Mouse (Mus musculus) frontal cortex, postnatal 25 days (tissue): ENCODE measurements around the gene Hnrnph1.
"Not testable (repeated sequence)": the region's sequence is repeated elsewhere in the genome, so short reads cannot be mapped to it uniquely, and the experiment has no call there.

Source experiments
- DNase-seq, 2 experiments: peaks; one replicate each; pipeline ENCODE4 v3.0.0; 2022; ENCODE audit warnings: low spot score in 2 of 2

Hnrnph1 gene

DNA sequence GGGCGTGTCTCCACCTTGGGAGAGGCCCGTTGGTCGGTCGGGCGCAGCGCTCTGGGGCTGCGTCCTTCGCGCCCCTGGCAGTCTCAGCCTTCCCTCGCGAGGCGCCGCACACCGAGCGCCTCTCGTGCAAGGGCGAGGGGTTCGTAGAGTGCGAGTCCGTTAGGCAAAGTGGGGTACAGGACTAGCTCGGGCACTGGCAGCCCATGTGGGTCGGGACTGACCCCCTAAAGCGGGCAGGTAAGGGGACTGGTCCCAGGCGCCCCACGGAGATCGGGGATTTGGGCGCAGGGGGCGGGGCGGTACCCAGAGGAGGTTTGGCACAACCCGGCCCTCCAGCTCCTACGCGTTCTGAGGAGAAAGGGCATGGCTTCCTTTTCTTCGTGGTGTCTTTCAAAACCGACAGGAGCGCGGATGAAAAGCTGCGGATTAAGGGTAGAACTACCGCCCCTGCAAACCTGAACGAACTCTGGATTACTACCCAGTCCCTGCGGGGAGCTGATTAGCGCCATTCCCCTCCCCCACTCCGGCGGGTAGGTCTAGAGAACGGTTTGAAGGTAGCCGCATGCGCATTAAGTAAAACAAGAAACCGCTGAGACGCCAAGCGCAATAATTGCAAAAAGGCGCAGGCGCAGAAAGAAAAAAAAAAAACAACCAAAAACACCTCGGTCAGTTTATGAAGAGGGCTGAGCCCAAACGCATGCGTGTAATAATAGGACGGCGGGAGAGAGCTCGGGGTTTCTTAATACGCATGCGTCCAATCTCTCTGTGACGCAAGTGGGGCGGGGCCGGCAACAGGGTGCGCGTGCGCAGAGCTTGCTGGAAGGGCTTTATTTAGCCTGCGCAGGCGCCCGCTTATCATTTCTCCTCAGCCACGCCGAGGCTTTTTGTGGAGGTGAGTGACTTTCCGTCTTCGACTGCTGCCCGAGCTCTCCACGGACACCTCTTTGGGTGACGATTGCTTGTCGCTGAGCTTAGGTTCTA lies at the start of gene Hnrnph1:
Gene Hnrnph1, plus strand, starts transcription at position 80 of the 981 bp plus-strand sequence.
- peak; percentile 99 for DNase-seq

DNA sequence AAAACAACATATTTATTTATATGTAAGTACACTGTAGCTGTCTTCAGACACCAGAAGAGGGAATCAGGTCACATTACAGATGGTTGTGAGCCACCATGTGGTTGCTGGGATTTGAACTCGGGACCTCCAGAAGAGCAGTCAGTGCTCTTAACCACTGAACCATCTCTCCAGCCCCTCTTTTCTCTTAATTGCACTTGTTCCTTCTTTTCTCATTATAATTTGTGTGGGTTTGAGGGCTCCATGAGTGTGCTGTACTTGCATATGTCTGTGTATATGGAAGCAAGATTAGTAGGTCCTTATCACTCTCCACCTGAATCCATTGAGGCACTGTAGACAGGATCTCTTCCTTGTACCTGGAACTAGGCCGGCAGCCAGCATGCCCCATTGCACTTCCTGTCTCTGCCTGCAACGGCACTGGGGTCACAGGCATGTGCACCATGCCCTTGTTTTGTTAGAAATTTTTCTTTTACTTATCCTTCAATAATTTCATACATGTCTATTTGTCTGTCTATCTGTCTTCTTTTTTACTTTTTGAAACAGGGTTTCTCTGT lies 48.6 kb upstream of the Hnrnph1 start:
- no peak for DNase-seq

DNA sequence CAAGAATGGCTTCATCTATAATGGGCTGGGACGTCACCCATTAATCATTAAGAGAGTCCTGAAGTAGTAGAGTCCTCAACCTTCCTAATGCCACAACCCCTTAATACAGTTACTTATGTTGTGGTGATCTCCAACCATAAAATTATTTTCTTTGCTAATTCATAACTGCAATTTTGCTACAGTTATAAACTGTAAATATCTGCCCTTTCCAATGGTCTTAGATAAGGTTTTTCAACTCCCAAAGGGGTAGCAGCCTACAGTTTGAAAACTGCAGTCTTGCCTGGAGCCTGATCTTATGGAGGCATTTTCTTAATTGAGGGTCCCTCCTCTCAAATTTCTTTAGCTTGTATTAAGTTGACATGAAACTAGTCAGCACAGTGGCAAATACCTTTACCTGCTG lies 47.4 kb upstream of the Hnrnph1 start:
- DNase-seq, result no peak

DNA sequence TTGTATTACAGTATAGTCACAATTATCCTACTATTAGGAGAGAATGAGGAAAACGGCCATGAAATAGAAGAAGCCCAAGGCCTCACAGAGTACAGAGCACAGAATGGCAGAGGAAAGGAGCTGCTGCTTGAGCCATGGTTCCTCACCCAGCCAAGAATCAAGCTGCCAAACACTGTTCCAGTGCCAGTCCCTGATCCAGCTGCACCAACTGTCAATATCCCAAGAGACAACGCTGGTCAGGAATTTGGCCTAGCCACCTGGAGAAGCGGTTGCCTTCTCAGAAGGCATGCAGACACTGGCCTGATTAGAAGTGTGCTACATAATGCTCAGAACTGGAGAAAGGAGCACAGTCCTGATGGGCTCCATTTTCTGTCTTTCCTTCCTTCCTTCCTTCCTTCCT lies 43.6 kb upstream of the Hnrnph1 start:
- no peak for DNase-seq

DNA sequence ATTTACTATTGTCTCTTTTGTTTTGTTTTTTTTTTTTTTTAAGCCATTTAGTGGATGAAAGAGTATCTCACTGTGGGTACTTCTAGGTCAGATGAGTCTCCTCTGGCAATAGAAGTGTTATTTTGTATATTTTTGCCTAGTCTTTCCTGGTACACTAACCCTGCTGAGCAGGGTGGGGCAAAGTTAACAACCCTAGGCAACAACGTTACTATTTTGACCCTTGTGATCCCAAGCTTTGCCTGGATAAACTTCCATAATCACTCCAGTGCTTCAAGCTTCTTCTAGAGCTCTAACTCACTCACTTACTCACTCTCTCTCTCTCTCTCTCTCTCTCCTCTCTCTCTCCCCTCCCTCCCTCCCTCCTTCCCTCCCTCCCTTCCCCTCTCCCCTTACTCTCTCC lies 40.7 kb upstream of the Hnrnph1 start:
- DNase-seq, result no peak

DNA sequence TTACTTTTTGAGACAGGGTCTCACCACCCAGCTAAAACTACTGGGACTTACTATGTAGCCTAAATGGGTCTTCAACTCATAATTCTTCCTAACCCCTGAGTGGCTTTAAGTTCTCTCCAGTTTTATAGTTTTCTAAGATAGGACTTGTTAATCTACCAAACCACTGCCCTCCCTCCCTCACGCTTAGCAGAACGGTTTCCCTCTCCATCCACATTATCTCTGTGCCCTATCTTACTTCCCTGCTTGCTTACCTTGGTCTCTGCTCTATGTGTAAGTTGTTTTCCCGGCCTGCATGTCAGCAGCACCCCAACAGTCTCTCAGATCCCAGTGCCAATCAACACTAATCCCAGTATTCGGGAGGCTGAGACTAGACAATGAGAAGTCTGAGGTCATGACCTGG lies 39.9 kb upstream of the Hnrnph1 start:
- DNase-seq, result no peak

DNA sequence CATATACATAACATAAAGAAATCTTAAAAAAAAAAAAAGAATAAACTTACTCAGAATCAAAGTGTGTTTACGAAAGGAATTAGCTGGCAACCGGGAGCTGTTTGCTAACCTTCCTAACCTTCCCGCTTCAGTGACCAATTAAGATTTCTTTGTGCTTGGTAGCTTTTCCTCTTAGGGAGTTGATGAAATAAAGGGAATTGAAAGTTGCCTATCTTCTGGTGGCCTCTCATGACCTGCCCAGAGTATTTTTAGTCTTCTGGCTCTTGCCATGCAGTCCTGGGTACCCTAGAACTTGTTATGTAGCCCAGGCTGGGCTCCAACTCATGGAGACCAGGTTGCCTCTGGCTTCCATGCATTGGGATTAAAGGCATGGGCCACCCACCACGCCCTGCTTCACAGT lies 31.3 kb upstream of the Hnrnph1 start:
- DNase-seq, result no peak

DNA sequence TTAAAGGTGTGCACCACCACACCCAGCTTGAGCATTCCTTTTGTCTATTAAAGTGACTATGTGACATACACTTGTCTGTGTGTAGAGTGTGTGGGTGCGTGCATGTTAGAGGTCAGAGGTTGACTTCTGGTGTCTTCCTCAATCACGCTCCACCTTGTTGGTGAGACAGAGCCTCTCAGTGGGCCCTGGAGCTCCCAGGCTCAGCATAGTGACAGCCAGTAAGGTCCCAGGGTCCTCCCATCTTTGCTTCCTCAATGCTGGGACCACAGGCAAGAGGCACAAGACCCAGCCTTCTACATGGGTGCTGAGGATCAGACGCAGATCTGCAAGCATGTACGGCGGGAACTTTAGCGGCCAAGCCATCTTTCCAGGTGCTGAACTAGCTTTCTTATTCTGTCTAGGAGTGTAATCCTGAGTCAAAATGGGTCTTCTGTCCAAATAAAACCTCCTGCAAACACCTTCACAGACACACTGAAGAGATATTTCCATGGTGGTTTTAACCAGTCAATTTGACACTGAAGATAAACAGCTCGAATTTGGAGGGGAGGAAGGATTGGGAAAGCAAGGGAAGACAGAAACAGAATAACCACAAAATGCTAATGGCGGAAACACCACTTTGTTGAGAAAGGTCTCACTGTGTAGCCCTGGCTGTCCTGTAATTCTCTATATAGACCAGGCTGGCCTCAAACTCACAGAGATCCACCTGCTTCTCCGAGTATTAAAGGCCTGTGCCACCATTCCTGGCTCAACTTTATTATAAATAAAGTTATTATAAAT lies 30.3 kb upstream of the Hnrnph1 start:
- DNase-seq, result no peak

DNA sequence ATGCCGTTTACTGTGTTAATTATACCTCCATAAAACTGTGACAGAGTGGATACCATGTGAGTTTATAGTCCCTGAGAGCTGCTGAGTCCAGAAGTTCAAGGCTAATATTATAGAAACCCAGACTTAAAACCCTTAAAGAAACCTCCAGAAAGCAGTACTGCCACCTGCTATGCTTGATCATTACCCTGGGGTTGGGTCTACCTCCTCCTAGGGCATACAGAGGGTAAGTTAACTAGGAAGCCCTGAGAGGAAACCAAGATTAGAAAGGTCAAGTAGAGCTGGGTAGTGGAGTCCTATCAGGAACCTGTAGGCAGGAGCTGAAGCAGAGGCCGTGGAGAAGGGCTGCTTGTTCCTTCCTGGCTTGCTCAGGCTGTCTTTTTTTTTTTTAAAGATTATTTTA lies 24.6 kb upstream of the Hnrnph1 start:
- no peak for DNase-seq

DNA sequence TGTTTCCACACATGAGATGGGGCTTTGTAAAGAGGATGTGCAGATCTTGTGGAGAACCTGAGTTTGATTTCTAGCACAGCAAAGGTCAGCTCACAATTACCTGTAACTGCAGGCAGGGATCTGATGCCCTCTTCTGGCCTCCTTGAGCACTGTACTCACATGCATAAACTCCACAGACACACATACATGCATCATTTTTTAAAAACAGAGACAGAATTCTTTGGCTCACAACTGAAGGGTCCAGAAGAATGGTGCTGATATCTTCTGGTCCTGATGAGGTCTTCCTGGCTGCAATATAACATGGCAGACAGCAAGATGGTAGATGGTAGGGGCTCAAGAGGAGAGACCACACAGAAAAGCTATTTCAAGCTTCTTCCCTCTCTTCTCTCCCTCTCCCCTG lies 22.6 kb upstream of the Hnrnph1 start, which contains the start of gene Cby3:
Gene Cby3, plus strand, starts transcription at position 301 of the 400 bp plus-strand sequence.
- no peak for DNase-seq

DNA sequence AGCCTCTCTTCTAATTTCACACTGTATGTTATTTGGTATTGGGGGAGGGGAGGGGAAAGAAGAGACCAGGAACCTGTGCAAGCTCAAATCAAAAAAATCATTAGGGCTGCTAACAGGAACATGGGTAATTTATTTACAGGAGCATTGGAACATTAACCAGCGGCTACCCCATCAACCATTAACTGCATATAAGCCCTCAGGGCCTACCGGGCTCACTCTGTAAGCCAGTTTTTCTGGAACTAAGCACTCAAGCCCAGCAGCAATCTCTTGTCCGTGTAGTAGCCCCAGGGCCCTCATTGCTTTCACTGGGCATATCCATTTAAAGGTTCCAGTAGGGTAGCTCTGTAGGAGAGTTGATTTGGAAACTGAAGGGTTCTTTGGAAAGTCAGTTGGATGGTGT lies 21.9 kb upstream of the Hnrnph1 start:
- DNase-seq, result no peak

DNA sequence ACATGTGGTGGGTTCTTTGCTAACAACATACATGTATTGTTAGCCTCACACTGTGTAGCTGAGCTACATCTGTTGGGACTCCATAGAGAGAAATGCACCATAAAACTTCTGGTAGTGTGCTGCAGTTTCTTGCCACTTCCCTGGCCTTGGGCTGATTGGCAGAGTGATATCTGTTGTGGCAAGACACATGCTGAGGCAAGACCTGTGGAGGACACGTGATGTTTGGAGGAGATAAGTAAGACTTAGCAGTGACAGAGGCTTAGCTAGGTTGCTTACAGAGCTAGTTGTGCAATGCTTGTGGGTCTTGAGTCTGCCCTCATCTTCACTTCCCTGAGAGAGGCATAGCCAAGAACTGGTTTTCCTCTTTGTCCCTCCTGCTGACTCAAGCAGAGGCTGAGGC lies 21.4 kb upstream of the Hnrnph1 start:
- no peak for DNase-seq

DNA sequence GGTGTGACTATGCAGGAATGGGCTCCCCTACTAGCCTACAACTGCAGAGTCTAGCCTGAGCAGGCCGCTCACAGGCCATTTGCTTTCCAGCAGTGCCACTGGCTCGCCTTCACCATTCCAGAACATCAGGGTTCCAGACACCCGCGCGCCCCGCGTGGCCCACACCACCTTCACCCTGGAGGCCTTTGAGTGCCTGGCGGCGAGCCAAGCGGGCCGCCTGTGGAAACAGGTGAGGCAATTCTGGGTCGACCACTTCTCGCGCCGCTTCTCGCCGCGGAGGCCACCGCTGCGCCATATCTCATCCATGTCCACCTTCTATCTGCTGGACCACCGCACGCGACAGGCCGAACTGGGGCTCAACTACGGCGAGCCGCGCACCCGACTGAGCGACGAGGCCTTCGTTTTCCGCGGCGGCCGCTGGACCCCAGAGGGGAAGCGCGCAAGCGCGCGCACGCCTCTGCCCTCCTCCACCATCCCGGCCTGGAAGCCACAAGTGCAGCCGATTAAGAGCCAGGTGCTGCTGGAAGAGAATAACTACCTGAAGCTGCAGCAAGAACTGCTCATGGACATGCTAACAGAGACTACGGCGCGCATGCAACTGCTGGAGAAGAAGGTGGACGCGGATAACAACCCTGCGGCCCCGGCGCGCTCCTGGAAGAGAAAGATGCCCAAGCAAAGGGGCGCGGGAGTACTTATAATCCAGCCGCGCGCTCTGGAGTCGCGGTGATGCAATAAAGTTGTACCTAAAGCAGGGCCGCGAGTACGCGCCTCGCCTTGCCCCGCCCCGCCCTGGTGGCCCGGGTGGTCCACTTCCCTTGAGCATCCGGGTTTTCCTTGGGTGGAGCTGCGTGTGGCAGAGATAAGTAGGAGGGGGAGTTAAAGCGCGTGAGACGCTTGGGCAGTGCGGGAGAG lies 17.6 kb upstream of the Hnrnph1 start:
- peak; percentile 40 to 44 for DNase-seq

DNA sequence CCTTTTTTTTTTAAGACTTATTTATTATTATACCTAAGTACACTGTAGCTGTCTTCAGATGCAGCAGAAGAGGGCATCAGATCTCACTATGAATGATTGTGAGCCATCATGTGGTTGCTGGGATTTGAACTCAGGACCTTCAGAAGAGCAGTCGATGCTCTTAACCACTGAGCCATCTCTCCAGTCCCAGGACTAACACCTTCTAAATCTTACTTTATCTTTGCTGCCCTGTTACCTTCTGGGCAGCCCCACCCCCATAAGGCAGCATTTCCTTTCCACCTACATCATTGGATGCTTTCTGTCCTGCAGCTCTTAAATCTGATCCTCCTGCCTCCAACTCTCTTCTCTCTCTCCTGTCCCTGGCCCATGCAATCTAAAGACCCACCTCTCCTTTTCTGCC lies 15.5 kb upstream of the Hnrnph1 start:
- not testable (repeated sequence) for DNase-seq

DNA sequence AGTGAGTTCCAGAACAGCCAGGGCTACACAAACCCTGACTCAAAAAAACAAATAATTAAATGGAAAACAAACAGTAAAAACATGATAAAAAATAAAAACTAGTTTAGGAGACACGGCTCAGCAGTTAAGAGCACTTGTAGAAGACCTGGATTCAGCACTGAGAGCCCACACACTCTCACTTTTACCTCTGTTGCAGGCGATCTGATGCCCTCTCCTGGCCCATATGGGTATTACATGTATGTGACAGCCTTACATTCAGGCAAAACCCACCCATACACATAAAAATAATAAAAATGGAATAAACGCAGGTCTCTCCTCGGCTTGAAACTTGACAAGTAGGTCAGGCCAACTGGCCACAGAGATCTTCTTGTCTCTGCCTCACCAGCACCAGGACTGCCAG lies 12.2 kb upstream of the Hnrnph1 start:
- peak; percentile 56 to 64 for DNase-seq

DNA sequence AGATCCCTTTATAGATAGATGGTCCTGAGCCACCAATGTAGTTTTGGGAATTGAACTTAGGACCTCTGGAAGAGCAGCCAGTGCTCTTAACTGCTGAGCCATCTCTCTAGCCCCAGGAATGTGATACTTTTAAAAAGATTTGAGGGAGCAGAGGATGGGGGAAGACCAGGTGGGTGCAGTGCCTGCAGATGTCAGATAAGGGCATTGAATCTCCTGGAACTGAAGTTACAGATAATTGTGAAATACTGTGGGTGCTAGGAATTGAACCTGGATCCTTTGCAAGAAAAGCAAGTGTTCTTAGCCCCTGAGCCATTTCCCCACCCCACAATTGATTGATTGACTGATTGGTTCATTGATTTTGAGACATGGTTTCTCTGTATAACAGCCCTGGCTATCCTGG lies 11.5 kb upstream of the Hnrnph1 start:
- DNase-seq, result no peak

DNA sequence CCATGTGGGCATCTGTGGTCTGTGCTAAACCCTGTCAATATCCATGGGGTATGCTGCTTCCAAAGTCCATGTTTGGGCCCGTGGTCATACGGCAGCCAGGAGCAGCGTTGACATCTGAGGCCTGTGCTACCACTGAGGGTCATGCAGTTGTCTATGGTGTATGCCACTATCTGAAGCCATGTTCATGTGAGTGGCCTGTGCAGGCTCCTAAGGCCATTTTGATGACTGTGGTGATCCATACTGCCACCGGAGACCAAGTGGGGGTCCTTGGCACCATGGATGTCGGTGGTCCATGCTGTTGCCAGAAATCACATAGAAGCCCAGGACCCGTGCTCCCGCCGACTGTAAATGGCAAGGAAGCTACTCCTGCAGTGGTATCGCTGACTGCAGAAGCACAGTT lies 9.3 kb upstream of the Hnrnph1 start:
- no peak for DNase-seq

DNA sequence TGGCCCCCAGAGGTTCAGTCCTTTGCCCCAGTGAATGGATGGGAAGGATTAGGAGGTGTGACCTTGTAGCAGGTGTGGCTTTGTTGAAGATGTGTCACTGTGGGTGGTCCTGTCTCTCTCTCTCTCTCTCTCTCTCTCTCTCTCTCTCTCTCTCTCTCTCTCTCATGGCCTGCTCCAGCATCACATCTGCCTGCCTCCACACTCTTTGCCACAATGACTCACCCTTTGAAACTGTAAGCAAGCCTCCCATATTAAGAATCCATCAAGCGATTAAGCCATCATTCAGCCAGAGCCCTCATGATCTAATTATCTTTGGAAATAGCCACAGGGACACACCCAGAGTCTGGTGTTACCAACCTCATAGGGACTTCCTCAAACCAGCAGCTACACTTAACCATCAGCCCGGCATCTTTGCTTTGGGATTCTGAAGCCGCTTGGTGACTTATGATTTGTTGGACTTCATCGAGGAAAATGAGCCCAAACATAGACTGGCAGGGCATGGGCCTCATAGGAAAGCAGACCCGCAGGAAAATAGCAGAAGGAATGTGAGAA lies 7.4 kb upstream of the Hnrnph1 start:
- no peak for DNase-seq

DNA sequence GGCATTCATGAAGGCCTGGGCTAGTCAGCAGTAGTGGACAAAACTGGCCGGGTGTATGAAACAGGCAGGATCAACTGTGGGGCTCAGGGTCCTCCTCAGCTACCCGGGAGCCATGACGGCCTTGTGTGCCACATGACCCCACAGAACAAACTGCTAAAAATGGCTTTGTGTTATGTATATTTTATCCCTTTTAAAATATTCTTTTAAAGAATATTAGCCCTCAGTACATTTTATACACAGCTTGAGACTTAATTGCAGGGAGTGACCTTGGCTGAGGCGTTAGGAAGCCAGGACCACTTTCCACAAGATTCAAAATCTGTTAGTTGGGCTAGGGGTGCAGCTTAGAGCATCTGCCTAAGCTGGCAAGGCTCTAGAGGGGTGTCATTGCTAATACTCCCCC lies 5.8 kb upstream of the Hnrnph1 start:
- DNase-seq, result no peak

DNA sequence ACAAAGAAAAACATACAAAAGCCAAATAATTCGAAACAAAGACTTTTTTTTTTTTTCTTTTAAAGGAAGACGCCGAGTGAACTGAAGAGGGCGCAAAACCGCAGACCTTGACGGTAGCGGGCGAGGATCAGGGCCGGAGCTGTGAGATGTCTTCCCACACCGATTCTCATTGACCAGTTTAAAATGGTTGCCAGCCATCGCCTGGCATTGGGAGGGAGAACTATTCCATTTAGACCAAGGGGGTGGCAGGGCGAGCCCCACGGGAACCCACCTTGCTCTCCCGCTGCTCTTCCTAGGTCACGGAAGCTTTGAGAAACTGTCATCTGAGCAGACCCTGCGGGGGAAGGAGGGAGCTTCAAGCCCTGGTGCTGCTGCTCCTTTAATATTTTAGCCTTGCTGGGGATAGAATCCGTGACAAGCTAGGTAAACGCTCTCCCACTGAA lies 5.4 kb upstream of the Hnrnph1 start:
- no peak for DNase-seq

DNA sequence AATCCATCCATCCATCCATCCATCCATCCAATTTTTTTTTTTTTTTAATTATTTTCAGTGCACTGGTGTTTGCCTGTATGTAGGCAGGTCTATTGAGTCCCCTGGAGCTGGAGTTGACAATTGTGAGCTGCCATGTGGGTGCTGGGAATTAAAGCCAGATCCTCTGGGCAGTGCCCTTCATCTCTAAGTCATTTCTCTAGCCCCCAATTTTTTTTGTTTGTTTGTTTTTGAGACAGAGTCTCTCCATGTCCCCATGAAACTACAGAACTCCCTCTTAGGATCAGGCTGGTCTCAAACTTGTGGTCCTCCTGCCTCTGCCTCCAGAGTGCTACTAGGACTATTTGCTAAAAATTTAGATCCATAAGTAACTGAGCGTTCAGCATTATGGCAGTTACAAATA lies 4.9 kb upstream of the Hnrnph1 start:
- no peak for DNase-seq
